Mouse (Mus musculus): ENCODE measurements at regions not wholly inside any gene's neighbourhood (a gene's known extent, or its start where the extent isn't known, plus 50 kb on each side); places are given as distances from the start of the nearest gene placed in this dataset.

DNA sequence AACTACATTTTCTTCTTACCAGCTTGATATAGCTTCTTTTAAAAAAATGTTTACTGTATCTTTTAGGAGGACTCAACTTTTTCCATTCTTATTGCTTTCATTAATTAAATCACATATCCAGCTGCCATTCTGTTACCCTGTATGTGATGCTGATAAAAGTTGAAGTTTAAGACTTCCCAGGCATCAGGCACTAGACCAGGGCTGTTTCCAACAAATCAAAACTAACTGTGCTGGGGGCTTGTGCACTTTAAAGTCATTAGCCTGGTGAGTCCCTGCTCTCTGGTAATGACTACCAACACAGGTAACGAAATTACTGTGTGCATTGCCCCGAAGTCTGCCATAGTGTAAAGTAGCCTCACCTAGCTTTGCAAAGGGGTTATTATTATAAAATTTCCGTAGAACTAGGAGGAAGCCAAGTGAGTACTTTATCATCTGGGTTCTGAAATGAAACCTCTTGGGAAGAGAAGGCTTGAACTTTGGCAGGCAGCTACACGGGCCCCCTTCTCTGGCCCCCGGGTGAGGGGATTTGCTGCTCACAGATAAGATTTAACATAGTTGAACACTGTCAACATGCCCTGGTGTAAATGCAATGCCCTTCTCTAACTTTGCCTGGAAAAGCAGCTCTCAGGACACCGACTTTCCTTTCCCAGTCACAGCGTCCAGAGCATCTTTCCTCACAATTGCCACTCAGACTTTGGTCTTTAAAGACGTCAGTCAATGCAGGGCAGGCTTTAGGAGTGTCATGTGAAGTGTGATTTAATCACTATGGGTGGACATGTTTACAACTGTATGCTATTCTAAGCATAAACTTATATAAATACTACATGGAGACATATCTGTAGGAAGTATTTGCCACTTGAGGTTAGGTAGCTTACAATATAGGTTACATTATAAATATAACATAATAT lies 122.1 kb upstream of the Tab2 start:
- TF ChIP-seq HCFC1 (IDR thresholded peaks at IDR 0.05; ENCODE audit: borderline replicate concordance, insufficient read depth, low read length) = no peak
- TF ChIP-seq ZC3H11A (IDR thresholded peaks at IDR 0.05; ENCODE audit: borderline replicate concordance, low read depth, low read length) = no peak
- no peak for TF ChIP-seq ZNF384 (IDR thresholded peaks at IDR 0.05; ENCODE audit: low read depth, low read length)
- no peak for TF ChIP-seq CHD2 (IDR thresholded peaks at IDR 0.05; ENCODE audit: low read depth, low read length)
- no peak for TF ChIP-seq MAFK (IDR thresholded peaks at IDR 0.05; ENCODE audit: insufficient read depth, low read depth, low read length)

Data from ES-E14 (cell line).